Mouse (Mus musculus) hindbrain, embryonic 10.5 days (tissue): ENCODE measurements around the gene B9d2. TPM values are rescaled to one million over a fixed set of nuclear protein-coding genes. Genes with fewer than 3 reads are reported as not detected.

Source experiments
- DNase-seq: peaks from one replicate; pipeline ENCODE4 v3.0.0-alpha.2; 2017; ENCODE audit warnings: low spot score
- H3K27ac ChIP-seq: fragments of 300-500 bp; sonication (generic); 2 replicates; pipeline ENCODE4 v1.5.1; 2016; ENCODE audit warnings: mild to moderate bottlenecking, moderate library complexity
- H3K27me3 ChIP-seq: fragments of 300-500 bp; sonication (generic); 2 replicates; pipeline ENCODE4 v1.6.1; 2016; ENCODE audit warnings: mild to moderate bottlenecking; ENCODE audit not compliant: poor library complexity, insufficient read depth, severe bottlenecking
- H3K36me3 ChIP-seq: fragments of 300-500 bp; sonication (generic); 2 replicates; pipeline ENCODE4 v1.6.1; 2016; ENCODE audit warnings: mild to moderate bottlenecking, moderate library complexity
- H3K4me1 ChIP-seq: fragments of 300-500 bp; sonication (generic); replicated peaks from 2 replicates; pipeline ENCODE4 v1.6.1; 2016; ENCODE audit warnings: mild to moderate bottlenecking
- H3K4me3 ChIP-seq: fragments of 300-500 bp; sonication (generic); 2 replicates; pipeline ENCODE4 v1.5.1; 2016; ENCODE audit warnings: mild to moderate bottlenecking, moderate library complexity
- H3K9me3 ChIP-seq: fragments of 300-500 bp; sonication (generic); 2 replicates; pipeline ENCODE4 v1.6.1; 2016; ENCODE audit warnings: mild to moderate bottlenecking, moderate library complexity
- WGBS: fragments of 180-500 bp; shearing (Covaris S2); methylation state at CpG from one replicate; pipeline ENCODE4 v1.1.7; 2016; 5-methylcytosine and 5-hydroxymethylcytosine counted together
- polyA plus RNA-seq: library from polyadenylated mRNA; unstranded; fragments of >200 nt; fragmentation: Nextera tagmentation; extraction: Ambion mirVana; gene quantifications from 2 replicates; pipeline ENCODE4 v1.2.1, GENCODE M21; 2016

Gene B9d2
- polyA plus RNA-seq, 1 experiment from 2014 or later: 44.6 TPM

GRCm38 (mm10) chr7:25689603-25690021 is 9.0 kb downstream of the B9d2 start:
- DNase-seq: no peak
- Histone ChIP-seq H3K4me1 (peaks cover 50% of the 10 kb centered on the region), H3K27me3 (peaks cover 75% of the 10 kb centered on the region), H3K36me3 (peaks cover 6% of the 10 kb centered on the region; the same call in 1 of the 2 replicates), H3K27ac (no peak overlapping the region), H3K4me3 (peak overlapping the region; percentile 66), H3K9me3 (peaks cover 3% of the 10 kb centered on the region; the same call in 1 of the 2 replicates)
- 13% methylated on average over 12 of the region's 12 CpGs for WGBS

- Histone ChIP-seq H3K27ac (no peak overlapping the region), H3K9me3 (peaks cover 3% of the 10 kb centered on the region; the same call in 1 of the 2 replicates), H3K27me3 (peaks cover 71% of the 10 kb centered on the region), H3K4me3 (peak overlapping the region; percentile 66), H3K36me3 (peaks cover 6% of the 10 kb centered on the region; the same call in 1 of the 2 replicates), H3K4me1 (peaks cover 50% of the 10 kb centered on the region)
- WGBS: 39% methylated on average over 5 of the region's 5 CpGs
- DNase-seq: no peak
Observed at GRCm38 (mm10) chr7:25690051-25690450, 9.5 kb downstream of the B9d2 start.

GRCm38 (mm10) chr7:25694104-25694503 is 13.5 kb downstream of the B9d2 start:
- DNase-seq: no peak
- H3K27me3 ChIP-seq: peaks cover 30% of the 10 kb centered on the region
- H3K27ac ChIP-seq: no peak overlapping the region
- peaks cover 11% of the 10 kb centered on the region for H3K4me1 ChIP-seq
- 55% methylated on average over 8 of the region's 8 CpGs for WGBS
- H3K9me3 ChIP-seq: peaks cover 3% of the 10 kb centered on the region; the same call in 1 of the 2 replicates
- no peaks in the 10 kb centered on the region for H3K36me3 ChIP-seq
- no peak overlapping the region for H3K4me3 ChIP-seq

- DNase-seq: no peak
- H3K9me3 ChIP-seq: peaks cover 15% of the 10 kb centered on the region
- WGBS: 53% methylated on average over 13 of the region's 13 CpGs
Observed at GRCm38 (mm10) chr7:25699851-25700250, 19.3 kb downstream of the B9d2 start.

GRCm38 (mm10) chr7:25700732-25701131 is 20.2 kb downstream of the B9d2 start:
- H3K36me3 ChIP-seq: no peaks in the 10 kb centered on the region
- no peak for DNase-seq
- no peak overlapping the region for H3K27ac ChIP-seq
- H3K4me3 ChIP-seq: no peak overlapping the region
- peaks cover 15% of the 10 kb centered on the region for H3K9me3 ChIP-seq
- peaks cover 21% of the 10 kb centered on the region for H3K27me3 ChIP-seq
- H3K4me1 ChIP-seq: peaks cover 18% of the 10 kb centered on the region
- WGBS: 74% methylated on average over 12 of the region's 12 CpGs

More at GRCm38 (mm10) chr7:25699851-25700250, 19.3 kb downstream of the B9d2 start:
- Histone ChIP-seq H3K27ac (no peak overlapping the region), H3K36me3 (no peaks in the 10 kb centered on the region), H3K27me3 (peaks cover 13% of the 10 kb centered on the region), H3K4me3 (no peak overlapping the region), H3K4me1 (peaks cover 15% of the 10 kb centered on the region)

- no peak for DNase-seq
- H3K27ac ChIP-seq: no peak overlapping the region
- H3K36me3 ChIP-seq: no peaks in the 10 kb centered on the region
- peaks cover 25% of the 10 kb centered on the region for H3K27me3 ChIP-seq
- peaks cover 15% of the 10 kb centered on the region for H3K9me3 ChIP-seq
- H3K4me1 ChIP-seq: peaks cover 24% of the 10 kb centered on the region
- H3K4me3 ChIP-seq: no peak overlapping the region
- WGBS: 98% methylated on average over 2 of the region's 2 CpGs
Observed at GRCm38 (mm10) chr7:25702350-25702749, 21.8 kb downstream of the B9d2 start.

- Histone ChIP-seq H3K27ac (0 out of 2 replicates have a peak overlapping the region, but pooled peaks have one; percentile 23), H3K27me3 (peaks cover 25% of the 10 kb centered on the region), H3K36me3 (no peaks in the 10 kb centered on the region), H3K4me1 (peaks cover 35% of the 10 kb centered on the region), H3K4me3 (peak overlapping the region; percentile 55), H3K9me3 (peaks cover 15% of the 10 kb centered on the region)
- WGBS: 18% methylated on average over 10 of the region's 10 CpGs
- no peak for DNase-seq
Observed at GRCm38 (mm10) chr7:25703793-25704494, 23.4 kb downstream of the B9d2 start.

GRCm38 (mm10) chr7:25704716-25705364 is 24.3 kb downstream of the B9d2 start:
- 3% methylated on average over 37 of the region's 37 CpGs for WGBS

GRCm38 (mm10) chr7:25705801-25706251 is 25.2 kb downstream of the B9d2 start:
- Histone ChIP-seq H3K27me3 (peaks cover 25% of the 10 kb centered on the region), H3K4me1 (peaks cover 48% of the 10 kb centered on the region), H3K36me3 (no peaks in the 10 kb centered on the region), H3K27ac (no peak overlapping the region), H3K4me3 (no peak overlapping the region), H3K9me3 (peaks cover 10% of the 10 kb centered on the region)
- 67% methylated on average over 6 of the region's 6 CpGs for WGBS
- no peak for DNase-seq

More at GRCm38 (mm10) chr7:25704716-25705364, 24.3 kb downstream of the B9d2 start:
- H3K36me3 ChIP-seq: no peaks in the 10 kb centered on the region
- no peak for DNase-seq
- peak overlapping the region; percentile 14; the same call in 1 of the 2 replicates for H3K27ac ChIP-seq
- H3K4me3 ChIP-seq: peak overlapping the region; percentile 55
- peaks cover 38% of the 10 kb centered on the region for H3K4me1 ChIP-seq
- peaks cover 25% of the 10 kb centered on the region for H3K27me3 ChIP-seq
- H3K9me3 ChIP-seq: peaks cover 15% of the 10 kb centered on the region

- Histone ChIP-seq H3K27me3 (peaks cover 25% of the 10 kb centered on the region), H3K4me3 (no peak overlapping the region), H3K4me1 (peaks cover 56% of the 10 kb centered on the region), H3K27ac (peak overlapping the region; percentile 24; the same call in 1 of the 2 replicates), H3K9me3 (peaks cover 5% of the 10 kb centered on the region), H3K36me3 (peaks cover 2% of the 10 kb centered on the region; the same call in 1 of the 2 replicates)
- DNase-seq: no peak
- WGBS: 62% methylated on average over 7 of the region's 7 CpGs
Observed at GRCm38 (mm10) chr7:25706578-25707170, 26.1 kb downstream of the B9d2 start.

- 61% methylated on average over 15 of the region's 15 CpGs for WGBS
- Histone ChIP-seq H3K27me3 (peaks cover 25% of the 10 kb centered on the region), H3K27ac (0 out of 2 replicates have a peak overlapping the region, but pooled peaks have one; percentile 0), H3K9me3 (no peaks in the 10 kb centered on the region), H3K4me1 (peaks cover 67% of the 10 kb centered on the region), H3K36me3 (peaks cover 13% of the 10 kb centered on the region), H3K4me3 (no peak overlapping the region)
- no peak for DNase-seq
Observed at GRCm38 (mm10) chr7:25707581-25708292, 27.2 kb downstream of the B9d2 start.

- DNase-seq: no peak
- Histone ChIP-seq H3K4me1 (peaks cover 52% of the 10 kb centered on the region), H3K36me3 (peaks cover 35% of the 10 kb centered on the region), H3K27me3 (peaks cover 11% of the 10 kb centered on the region; the same call in 1 of the 2 replicates), H3K27ac (peak overlapping the region; percentile 79), H3K9me3 (no peaks in the 10 kb centered on the region), H3K4me3 (peak overlapping the region; percentile 18; the same call in 1 of the 2 replicates)
- 21% methylated on average over 12 of the region's 12 CpGs for WGBS
Observed at GRCm38 (mm10) chr7:25709961-25710360, 29.4 kb downstream of the B9d2 start.
